Mouse (Mus musculus): ENCODE measurements around the gene Gm21760. TPM values are rescaled to one million over a fixed set of nuclear protein-coding genes. Genes with fewer than 3 reads are reported as not detected.
"Not testable (repeated sequence)": the region's sequence is repeated elsewhere in the genome, so short reads cannot be mapped to it uniquely, and the experiment has no call there.

Gene Gm21760
- not detected for total RNA-seq (2021)

DNA sequence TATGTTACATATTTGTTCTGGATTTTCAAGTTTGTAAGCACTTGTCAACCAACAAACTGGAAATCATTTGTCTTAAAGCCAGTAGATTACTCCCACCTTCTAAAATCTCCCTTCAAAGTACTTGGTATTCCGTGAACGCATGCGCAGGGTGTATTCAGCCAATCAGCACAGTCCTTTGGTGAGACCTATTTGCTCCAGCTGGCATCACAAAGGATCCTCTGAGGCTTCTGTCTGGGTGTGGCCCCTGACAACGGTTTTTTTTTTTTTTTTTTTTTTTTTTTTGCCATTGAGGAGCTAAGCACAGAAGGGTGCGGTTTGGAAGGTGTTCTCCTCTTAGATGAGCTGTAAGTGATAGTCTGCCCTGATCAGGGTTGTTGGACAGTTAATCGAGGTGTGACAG, at the start of gene Gm21760:
Gene Gm21760, plus strand, starts transcription at position 301 of the 400 bp plus-strand sequence.
- not testable (repeated sequence) for DNase-seq (ENCODE audit: low spot score in 2 of 2)

More for the DNA sequence above, at the start of gene Gm21760:
- intact Hi-C loops (cut with DNase I): not testable (repeated sequence)

Data from left cerebral cortex, postnatal 25 days (tissue).